Mouse (Mus musculus): Measurements from ENCODE around the gene Ssr3. TPM values are rescaled to one million over a fixed set of nuclear protein-coding genes. Genes with fewer than 3 reads are reported as not detected.

The Ssr3 gene
- total RNA-seq, 2 experiments from 2014 or later: 72.2 to 89.7 TPM

- ATAC-seq (replicated peaks; ENCODE audit: low FRiP score, poor library complexity, severe bottlenecking): no peak
Measured at GRCm38 (mm10) chr3:65337835-65338464, 54.5 kb downstream of the Ssr3 start.

Other genes starting within 250 kb of the Ssr3 start
- gene Tiparp, start 135.8 kb upstream of the Ssr3 start, total RNA-seq (2015; ENCODE audit: low replicate concordance): 2.9 and 4.2 TPM in 2 replicates
- gene Tiparp, start 135.8 kb upstream of the Ssr3 start, total RNA-seq (2017; ENCODE audit: low replicate concordance): 3.0 and 5.6 TPM in 2 replicates

Measured in erythroblast, adult 5-6 weeks (primary cell).